Mouse (Mus musculus) liver, embryonic 13.5 days (tissue): Measurements from ENCODE around the gene Srr. TPM values are rescaled to one million over a fixed set of nuclear protein-coding genes. Genes with fewer than 3 reads are reported as not detected.
A peak's percentile ranks its signal among the peaks of the same experiment; 100 is the strongest.

Source experiments
- ATAC-seq: fragments of 200-750 bp; cut with Nextera tagmentation; 2 replicates; pipeline ENCODE4 v1.8.0; 2017; ENCODE audit warnings: low read depth, mild to moderate bottlenecking, moderate number of reproducible peaks, moderate library complexity
- DNase-seq: peaks from one replicate; pipeline ENCODE4 v3.0.0; 2022
- H3K27ac ChIP-seq: fragments of 300-500 bp; sonication (generic); 2 replicates; pipeline ENCODE4 v1.5.1; 2015; ENCODE audit warnings: moderate library complexity, mild to moderate bottlenecking, inconsistent platforms
- H3K27me3 ChIP-seq: fragments of 300-500 bp; sonication (generic); 2 replicates; pipeline ENCODE4 v1.6.1; 2015; ENCODE audit warnings: mild to moderate bottlenecking, inconsistent platforms
- H3K36me3 ChIP-seq: fragments of 300-500 bp; sonication (generic); 2 replicates; pipeline ENCODE4 v1.6.1; 2015; ENCODE audit warnings: mild to moderate bottlenecking, inconsistent platforms
- H3K4me1 ChIP-seq: fragments of 300-500 bp; sonication (generic); replicated peaks from 2 replicates; pipeline ENCODE4 v1.6.1; 2015; ENCODE audit warnings: inconsistent platforms
- H3K4me2 ChIP-seq: fragments of 300-500 bp; sonication (generic); 2 replicates; pipeline ENCODE4 v1.6.1; 2015; ENCODE audit warnings: inconsistent platforms, mild to moderate bottlenecking, moderate library complexity
- H3K4me3 ChIP-seq: fragments of 300-500 bp; sonication (generic); replicated peaks from 2 replicates; pipeline ENCODE4 v1.5.1; 2015; ENCODE audit warnings: mild to moderate bottlenecking, inconsistent platforms
- H3K9ac ChIP-seq: fragments of 300-500 bp; sonication (generic); 2 replicates; pipeline ENCODE4 v1.6.1; 2015; ENCODE audit warnings: mild to moderate bottlenecking, inconsistent platforms
- H3K9me3 ChIP-seq: fragments of 300-500 bp; sonication (generic); replicated peaks from 2 replicates; pipeline ENCODE4 v1.6.1; 2016; ENCODE audit warnings: inconsistent platforms
- WGBS: fragments of 180-500 bp; shearing (Covaris S2); methylation state at CpG from one replicate; pipeline ENCODE4 v1.1.7; 2015; ENCODE audit not compliant: insufficient replicate concordance; 5-methylcytosine and 5-hydroxymethylcytosine counted together
- polyA plus RNA-seq: library from polyadenylated mRNA; unstranded; fragments of >200 nt; fragmentation: Nextera tagmentation; extraction: Ambion mirVana; gene quantifications from 2 replicates; pipeline ENCODE4 v1.2.1, GENCODE M21; 2015

The Srr gene
- polyA plus RNA-seq, 1 experiment from 2014 or later: 3.9 TPM

- Histone ChIP-seq H3K4me1 (peaks cover 42% of the 10 kb centered on the region), H3K27ac (no peak overlapping the region), H3K4me3 (no peak overlapping the region), H3K36me3 (peaks cover 81% of the 10 kb centered on the region), H3K27me3 (no peaks in the 10 kb centered on the region), H3K4me2 (no peak overlapping the region), H3K9ac (no peak overlapping the region), H3K9me3 (no peaks in the 10 kb centered on the region)
- 85% methylated on average over 5 of the region's 5 CpGs for WGBS
- ATAC-seq (no peak), DNase-seq (no peak)
Observed at GRCm38 (mm10) chr11:74902416-74902815, 23.3 kb downstream of the Srr start.

- H3K27ac ChIP-seq: no peak overlapping the region
Observed at GRCm38 (mm10) chr11:74901555-74901954, 24.2 kb downstream of the Srr start.

DNA sequence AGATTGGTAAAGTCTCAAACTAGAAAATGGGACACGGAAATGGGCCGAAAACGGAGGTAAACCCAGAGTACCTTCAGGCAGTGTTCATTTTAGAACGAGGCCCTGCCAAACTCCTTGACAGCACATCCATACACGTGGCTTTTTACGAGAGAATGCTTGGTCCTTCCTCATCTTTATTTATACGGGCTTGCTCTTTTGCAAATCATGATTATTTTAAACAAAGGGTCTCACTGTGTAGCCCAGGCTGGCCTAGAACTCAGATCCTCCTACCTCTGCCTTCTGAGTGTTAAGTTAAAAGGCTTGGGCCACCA, 27.3 kb downstream of the Srr start:
- peaks cover 41% of the 10 kb centered on the region for H3K36me3 ChIP-seq
- no peaks in the 10 kb centered on the region for H3K9me3 ChIP-seq
- DNase-seq: no peak
- H3K4me2 ChIP-seq: peak overlapping the region; percentile 99
- peaks cover 54% of the 10 kb centered on the region for H3K4me1 ChIP-seq
- peak overlapping the region; percentile 85 for H3K4me3 ChIP-seq
- ATAC-seq: no peak
- no peaks in the 10 kb centered on the region for H3K27me3 ChIP-seq
- H3K9ac ChIP-seq: peak overlapping the region; percentile 87
- WGBS: under 1% methylated on average over 7 of the region's 7 CpGs
- H3K27ac ChIP-seq: peak overlapping the region; percentile 83

More at GRCm38 (mm10) chr11:74901555-74901954, 24.2 kb downstream of the Srr start:
- Histone ChIP-seq H3K27me3 (no peaks in the 10 kb centered on the region), H3K36me3 (peaks cover 72% of the 10 kb centered on the region), H3K4me2 (no peak overlapping the region), H3K9me3 (no peaks in the 10 kb centered on the region), H3K9ac (0 out of 2 replicates have a peak overlapping the region, but pooled peaks have one; percentile 7), H3K4me1 (peaks cover 47% of the 10 kb centered on the region), H3K4me3 (no peak overlapping the region)
- ATAC-seq (no peak), DNase-seq (no peak)
- 79% methylated on average over 6 of the region's 6 CpGs for WGBS

DNA sequence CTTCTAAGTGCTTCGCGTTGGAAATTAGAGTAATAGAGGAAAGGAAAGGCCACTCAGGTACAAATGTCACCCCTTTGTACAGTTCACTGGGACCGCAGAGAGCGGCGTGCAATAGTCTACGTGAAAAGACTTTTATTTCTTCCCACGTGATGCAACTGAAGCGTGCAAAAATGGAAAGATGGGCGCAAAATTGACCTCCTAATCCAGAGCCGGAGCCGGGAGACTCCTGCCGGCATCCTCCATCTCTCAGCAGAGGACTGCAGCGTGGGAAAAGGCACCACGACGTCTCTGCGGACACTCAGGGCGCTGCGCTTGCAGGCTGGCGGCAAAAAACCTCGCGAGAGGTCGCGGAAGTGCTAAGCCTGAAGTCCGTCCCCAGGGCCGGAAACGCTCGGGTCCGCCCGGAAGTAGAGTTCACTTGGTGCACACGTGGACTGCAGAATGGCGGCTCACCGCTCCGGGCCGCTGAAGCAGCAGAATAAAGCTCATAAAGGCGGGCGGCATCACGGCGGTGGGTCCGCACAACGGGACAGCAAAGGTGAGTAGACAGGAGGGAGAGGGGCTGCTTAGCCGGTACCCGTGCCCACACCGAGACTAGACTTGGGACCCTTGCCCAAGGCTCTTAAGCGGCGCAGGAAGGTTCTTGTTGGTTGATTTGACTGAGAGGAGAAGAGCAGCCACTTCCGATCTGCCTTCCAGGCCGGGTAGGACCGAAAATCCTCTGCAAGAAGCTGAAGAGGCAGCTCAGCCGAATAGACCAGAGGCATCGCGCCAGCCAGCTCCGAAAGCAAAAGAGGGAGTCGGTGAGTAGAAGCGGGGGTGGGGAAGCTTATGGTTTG, 27.9 kb downstream of the Srr start, which contains the start of gene Tsr1:
Gene Tsr1 (plus strand): TSS at position 394 of the 839 bp plus-strand sequence.
- DNase-seq (peak; percentile 84), ATAC-seq (peak; percentile 80)
- Histone ChIP-seq H3K27me3 (no peaks in the 10 kb centered on the region), H3K4me3 (peak within 1 kb of the TSS; percentile 85), H3K27ac (peak within 1 kb of the TSS; percentile 83), H3K36me3 (peaks cover 36% of the 10 kb centered on the region), H3K9ac (peak within 1 kb of the TSS; percentile 87), H3K4me1 (peaks cover 54% of the 10 kb centered on the region), H3K9me3 (no peaks in the 10 kb centered on the region), H3K4me2 (peak within 1 kb of the TSS; percentile 99)
- WGBS: under 1% methylated on average over 54 of the region's 54 CpGs

- Histone ChIP-seq H3K4me3 (peak within 1 kb of the TSS; percentile 85), H3K4me2 (peak within 1 kb of the TSS; percentile 99), H3K36me3 (peaks cover 29% of the 10 kb centered on the region), H3K4me1 (peaks cover 54% of the 10 kb centered on the region), H3K27me3 (no peaks in the 10 kb centered on the region), H3K27ac (peak within 1 kb of the TSS; percentile 83), H3K9me3 (no peaks in the 10 kb centered on the region), H3K9ac (peak within 1 kb of the TSS; percentile 87)
- WGBS: under 1% methylated on average over 65 of the region's 74 CpGs
- ATAC-seq (peak; percentile 59), DNase-seq (peak; percentile 59)
Observed at GRCm38 (mm10) chr11:74896901-74897677, 28.7 kb downstream of the Srr start, which contains the start of gene Sgsm2. TSS of gene Sgsm2 (minus strand) at chr11:74897060.

DNA sequence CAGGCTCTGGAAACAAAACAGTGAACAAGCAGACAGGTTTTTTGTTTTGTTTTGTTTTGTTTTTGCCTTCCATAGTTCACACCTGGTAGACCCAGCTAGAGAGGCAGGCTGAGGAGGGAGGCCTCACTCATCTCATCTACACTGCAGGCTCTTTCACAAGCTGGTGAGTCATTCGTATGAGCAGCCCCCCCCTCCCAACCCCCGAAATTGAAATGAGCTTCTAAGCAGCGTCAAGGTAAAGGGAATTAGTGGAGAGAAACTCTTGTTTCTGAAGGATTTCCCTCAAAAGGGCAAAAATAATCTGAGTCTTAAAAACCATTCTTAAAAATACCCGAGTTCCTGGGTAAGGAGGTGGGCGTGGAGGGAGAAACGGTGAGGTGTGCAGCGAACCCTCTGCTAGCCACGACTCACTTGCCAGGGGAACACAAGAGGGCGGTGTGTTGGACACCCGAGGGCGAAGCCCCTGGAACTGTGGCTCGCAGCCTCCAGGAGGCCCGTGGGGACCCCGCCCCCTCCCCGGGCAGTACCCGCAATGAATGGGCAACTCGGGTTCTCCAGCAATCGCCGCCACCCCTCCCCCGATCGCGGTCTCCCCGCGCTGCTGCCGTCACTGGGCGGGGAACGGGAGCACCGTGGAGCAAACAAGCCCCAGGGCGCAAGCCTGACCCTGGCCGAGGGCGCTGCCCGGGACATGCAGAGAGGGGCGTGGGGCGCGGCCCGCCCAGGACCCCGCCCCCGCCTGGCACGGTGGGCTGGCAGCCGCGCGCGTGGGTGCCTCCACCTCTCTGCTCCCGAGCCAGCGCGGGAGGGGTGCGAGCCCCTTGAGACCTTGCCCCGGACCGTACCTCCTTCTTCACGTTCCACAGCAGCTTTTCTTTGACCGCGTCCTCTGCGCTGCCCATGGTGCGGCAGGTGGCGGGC, 29.5 kb downstream of the Srr start:
- WGBS: 2% methylated on average over 45 of the region's 55 CpGs
- ATAC-seq: peak; percentile 63
- H3K9ac ChIP-seq: peak overlapping the region; percentile 87
- DNase-seq: peak; percentile 57
- H3K36me3 ChIP-seq: peaks cover 20% of the 10 kb centered on the region
- H3K9me3 ChIP-seq: no peaks in the 10 kb centered on the region
- H3K27ac ChIP-seq: peak overlapping the region; percentile 83
- peak overlapping the region; percentile 85 for H3K4me3 ChIP-seq
- no peaks in the 10 kb centered on the region for H3K27me3 ChIP-seq
- peak overlapping the region; percentile 99 for H3K4me2 ChIP-seq
- H3K4me1 ChIP-seq: peaks cover 46% of the 10 kb centered on the region

DNA sequence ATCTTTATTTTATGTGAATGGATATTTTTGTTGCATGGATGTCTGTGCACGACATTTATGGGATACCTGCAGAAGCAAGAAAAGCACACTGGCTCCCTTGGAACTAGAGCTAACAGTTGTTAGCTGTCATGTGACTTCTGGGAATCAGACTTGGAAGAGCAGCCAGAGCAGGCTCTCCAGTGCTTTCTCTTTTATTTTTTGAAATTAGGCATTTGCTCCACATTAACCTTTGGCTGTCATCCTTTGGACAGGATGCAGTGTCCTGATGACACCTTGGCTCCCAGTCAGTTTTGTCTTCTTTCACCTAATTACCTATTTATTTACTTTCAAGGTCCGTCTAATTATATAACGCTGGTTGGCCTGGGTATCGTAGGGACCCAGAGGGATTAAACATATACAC, 31.1 kb downstream of the Srr start:
- Histone ChIP-seq H3K27me3 (no peaks in the 10 kb centered on the region), H3K9me3 (no peaks in the 10 kb centered on the region), H3K4me2 (no peak overlapping the region), H3K4me3 (no peak overlapping the region), H3K4me1 (peaks cover 30% of the 10 kb centered on the region), H3K9ac (no peak overlapping the region), H3K27ac (no peak overlapping the region), H3K36me3 (peaks cover 4% of the 10 kb centered on the region)
- 88% methylated on average over 4 of the region's 4 CpGs for WGBS
- DNase-seq (no peak), ATAC-seq (no peak)

- no peak for DNase-seq
Observed at GRCm38 (mm10) chr11:74883098-74883497, 42.6 kb downstream of the Srr start.

GRCm38 (mm10) chr11:74881979-74882378, 43.8 kb downstream of the Srr start:
- Histone ChIP-seq H3K9me3 (no peaks in the 10 kb centered on the region), H3K4me3 (no peak overlapping the region), H3K36me3 (peaks cover 9% of the 10 kb centered on the region; the same call in 1 of the 2 replicates), H3K4me2 (no peak overlapping the region), H3K9ac (no peak overlapping the region), H3K27me3 (no peaks in the 10 kb centered on the region), H3K27ac (no peak overlapping the region), H3K4me1 (peaks cover 8% of the 10 kb centered on the region)
- WGBS: 79% methylated on average over 14 of the region's 14 CpGs
- ATAC-seq (no peak), DNase-seq (no peak)

More at GRCm38 (mm10) chr11:74883098-74883497, 42.6 kb downstream of the Srr start:
- Histone ChIP-seq H3K36me3 (peaks cover 9% of the 10 kb centered on the region; the same call in 1 of the 2 replicates), H3K9me3 (no peaks in the 10 kb centered on the region), H3K4me1 (peaks cover 8% of the 10 kb centered on the region), H3K27me3 (no peaks in the 10 kb centered on the region), H3K4me2 (no peak overlapping the region), H3K9ac (no peak overlapping the region), H3K4me3 (no peak overlapping the region), H3K27ac (no peak overlapping the region)
- WGBS: 88% methylated on average over 10 of the region's 10 CpGs
- no peak for ATAC-seq

DNA sequence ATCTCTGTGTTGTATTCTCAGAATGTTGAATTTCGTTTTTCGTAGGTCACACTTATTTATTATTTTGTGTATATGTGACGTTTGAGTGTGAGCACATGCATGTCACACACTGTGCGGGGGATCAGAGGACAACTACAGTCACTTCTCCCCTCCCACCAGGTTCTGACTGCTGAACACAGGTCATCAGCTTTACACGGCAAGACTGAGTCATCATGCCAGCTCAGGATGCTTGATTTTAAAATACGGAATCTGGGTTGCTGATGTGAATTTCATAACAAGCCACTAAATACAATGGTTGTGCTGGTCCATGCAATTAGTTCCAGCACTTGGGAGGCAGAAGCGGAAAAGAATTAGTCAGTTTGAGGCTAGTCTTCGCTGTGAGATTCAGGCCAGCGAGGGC, 44.7 kb downstream of the Srr start:
- H3K4me3 ChIP-seq: no peak overlapping the region
- WGBS: 78% methylated on average over 9 of the region's 9 CpGs
- no peak for DNase-seq
- H3K27me3 ChIP-seq: no peaks in the 10 kb centered on the region
- H3K4me1 ChIP-seq: peaks cover 13% of the 10 kb centered on the region
- no peak for ATAC-seq
- H3K36me3 ChIP-seq: peaks cover 9% of the 10 kb centered on the region; the same call in 1 of the 2 replicates
- no peak overlapping the region for H3K4me2 ChIP-seq
- no peak overlapping the region for H3K9ac ChIP-seq
- H3K27ac ChIP-seq: no peak overlapping the region
- no peaks in the 10 kb centered on the region for H3K9me3 ChIP-seq
